Mouse (Mus musculus) hindbrain, embryonic 14.5 days (tissue): ENCODE measurements at regions not wholly inside any gene's neighbourhood (a gene's known extent, or its start where the extent isn't known, plus 50 kb on each side); places are given as distances from the start of the nearest gene placed in this dataset.

ENCODE experiments used
- ATAC-seq: fragments of 200-750 bp; cut with Nextera tagmentation; 2 replicates; pipeline ENCODE4 v1.8.0; 2017; ENCODE audit warnings: moderate number of reproducible peaks, mild to moderate bottlenecking, moderate TSS enrichment, moderate library complexity; ENCODE audit not compliant: low FRiP score
- DNase-seq: peaks from one replicate; pipeline ENCODE4 v3.0.0-alpha.2; 2015; ENCODE audit warnings: low spot score
- H3K27ac ChIP-seq: fragments of 300-500 bp; sonication (generic); 2 replicates; pipeline ENCODE4 v1.5.1; 2014; ENCODE audit warnings: mild to moderate bottlenecking, moderate library complexity
- H3K27me3 ChIP-seq: fragments of 300-500 bp; sonication (generic); 2 replicates; pipeline ENCODE4 v1.6.1; 2014; ENCODE audit warnings: mild to moderate bottlenecking, low read length, mixed read lengths; ENCODE audit not compliant: control insufficient read depth, insufficient read depth
- H3K36me3 ChIP-seq: fragments of 300-500 bp; sonication (generic); replicated peaks from 2 replicates; pipeline ENCODE4 v1.6.1; 2014; ENCODE audit not compliant: control insufficient read depth, insufficient read depth
- H3K4me1 ChIP-seq: fragments of 300-500 bp; sonication (generic); replicated peaks from 2 replicates; pipeline ENCODE4 v1.6.1; 2014; ENCODE audit warnings: antibody characterized with exemption, low read length, mixed read lengths; ENCODE audit not compliant: control insufficient read depth, insufficient read depth
- H3K4me2 ChIP-seq: fragments of 300-500 bp; sonication (generic); replicated peaks from 2 replicates; pipeline ENCODE4 v1.6.1; 2014; ENCODE audit warnings: mild to moderate bottlenecking, moderate library complexity
- H3K4me3 ChIP-seq: fragments of 300-500 bp; sonication (generic); replicated peaks from 2 replicates; pipeline ENCODE4 v1.5.1; 2014; ENCODE audit warnings: mild to moderate bottlenecking, low read length
- H3K9ac ChIP-seq: fragments of 300-500 bp; sonication (generic); 2 replicates; pipeline ENCODE4 v1.6.1; 2014
- H3K9me3 ChIP-seq: fragments of 300-500 bp; sonication (generic); 2 replicates; pipeline ENCODE4 v1.6.1; 2016; ENCODE audit warnings: low read length; ENCODE audit not compliant: control insufficient read depth
- WGBS: fragments of 180-500 bp; shearing (Covaris S2); extraction: QIAGEN DNeasy Blood & Tissue Kit; methylation state at CpG from one replicate; pipeline ENCODE4 v1.1.7; 2014; 5-methylcytosine and 5-hydroxymethylcytosine counted together

DNA sequence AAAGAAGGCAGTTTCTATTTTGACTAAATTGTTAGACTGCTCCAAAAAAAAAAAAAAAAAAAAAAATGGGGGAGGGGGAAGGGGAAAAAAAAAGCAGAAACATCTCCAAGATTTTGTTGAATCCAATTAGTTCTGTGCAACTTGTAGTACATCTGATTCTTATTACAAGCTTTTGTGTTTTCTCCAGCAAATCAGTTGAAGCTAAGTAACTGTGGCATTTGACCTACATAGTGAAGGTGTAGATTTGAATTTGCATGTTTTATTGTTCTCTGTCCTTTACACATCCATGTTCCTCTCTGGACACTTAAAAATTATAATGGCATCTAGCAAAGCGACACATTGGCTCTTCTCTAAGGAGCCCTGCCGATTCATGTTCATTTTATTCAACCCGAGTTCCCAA, 192.6 kb downstream of the Pax3 start:
- DNase-seq (no peak), ATAC-seq (no peak)
- no peak overlapping the region for H3K4me2 ChIP-seq
- no peaks in the 10 kb centered on the region for H3K36me3 ChIP-seq
- no peak overlapping the region for H3K9ac ChIP-seq
- H3K4me3 ChIP-seq, result no peak overlapping the region
- WGBS, result 89% methylated on average over 3 of the region's 3 CpGs
- no peaks in the 10 kb centered on the region for H3K27me3 ChIP-seq
- no peak overlapping the region for H3K27ac ChIP-seq
- no peaks in the 10 kb centered on the region for H3K9me3 ChIP-seq
- H3K4me1 ChIP-seq, result no peaks in the 10 kb centered on the region

DNA sequence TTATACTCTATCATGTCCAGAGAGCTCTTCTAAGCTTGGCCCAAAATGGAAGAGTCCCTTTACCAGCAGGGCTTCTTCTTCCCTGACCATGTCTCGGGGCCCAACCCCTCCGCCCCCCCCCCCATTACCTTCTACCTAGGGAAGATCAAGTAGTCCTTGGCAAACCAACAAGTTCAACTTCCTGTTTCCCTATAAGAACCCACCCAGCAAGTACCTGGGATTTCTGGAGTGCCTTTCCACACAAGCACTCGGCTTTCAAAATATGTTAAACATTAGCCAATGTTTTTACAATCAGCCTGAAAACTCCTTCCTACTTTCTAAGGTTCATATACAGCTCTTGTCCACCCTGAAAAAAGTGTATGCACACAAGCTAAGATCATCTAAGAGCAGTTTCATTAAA, 198.2 kb downstream of the Pax3 start:
- no peaks in the 10 kb centered on the region for H3K4me1 ChIP-seq
- DNase-seq (no peak), ATAC-seq (no peak)
- no peak overlapping the region for H3K4me3 ChIP-seq
- H3K36me3 ChIP-seq, result no peaks in the 10 kb centered on the region
- no peaks in the 10 kb centered on the region for H3K27me3 ChIP-seq
- H3K9ac ChIP-seq, result no peak overlapping the region
- no peaks in the 10 kb centered on the region for H3K9me3 ChIP-seq
- H3K27ac ChIP-seq, result no peak overlapping the region
- 86% methylated on average over 3 of the region's 3 CpGs for WGBS
- no peak overlapping the region for H3K4me2 ChIP-seq

DNA sequence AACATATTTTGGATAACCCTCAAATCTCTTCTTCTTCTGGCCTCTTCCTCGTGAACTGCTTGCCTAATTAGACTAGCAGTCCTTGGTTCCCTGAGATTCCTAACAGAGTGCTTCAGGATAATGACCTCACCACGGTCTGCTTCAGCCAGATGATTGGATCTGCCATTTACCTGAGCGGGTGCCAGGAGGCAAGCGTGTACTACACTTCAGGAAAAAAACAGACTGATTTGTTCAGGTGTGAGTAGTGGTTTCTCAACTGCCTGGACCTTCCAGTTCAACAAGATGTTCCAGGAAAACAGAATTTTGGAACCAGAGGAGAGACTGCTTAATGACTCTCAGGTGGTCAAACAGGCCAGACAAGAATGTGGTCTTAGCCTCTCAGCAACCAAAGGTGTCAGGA, 215.4 kb downstream of the Pax3 start:
- ATAC-seq (no peak), DNase-seq (no peak)
- WGBS, result 79% methylated on average over 4 of the region's 4 CpGs
- Histone ChIP-seq H3K27me3 (peaks cover 7% of the 10 kb centered on the region), H3K4me1 (no peaks in the 10 kb centered on the region), H3K36me3 (no peaks in the 10 kb centered on the region), H3K27ac (no peak overlapping the region), H3K4me3 (no peak overlapping the region), H3K9ac (no peak overlapping the region), H3K4me2 (no peak overlapping the region), H3K9me3 (no peaks in the 10 kb centered on the region)

DNA sequence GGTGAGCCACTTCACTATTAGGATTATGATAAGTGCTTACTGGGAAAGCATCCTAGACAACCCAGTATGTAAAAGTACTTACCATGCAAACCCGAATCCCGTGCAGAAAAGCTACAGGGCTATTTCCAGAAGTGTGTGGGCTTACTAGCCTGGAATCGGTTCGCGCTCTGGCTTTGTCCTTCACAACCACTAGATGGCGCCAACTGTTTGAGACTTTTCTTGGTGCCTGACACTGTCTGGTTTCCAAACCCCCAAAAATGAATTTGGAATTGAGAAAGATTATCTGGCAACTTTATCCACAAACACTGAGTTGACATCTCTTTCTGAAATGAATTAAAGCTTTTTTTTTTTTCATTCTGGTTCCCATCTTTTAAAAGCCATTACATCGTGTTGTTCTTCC, 218.2 kb downstream of the Pax3 start:
- no peak overlapping the region for H3K9ac ChIP-seq
- no peaks in the 10 kb centered on the region for H3K36me3 ChIP-seq
- H3K4me1 ChIP-seq, result no peaks in the 10 kb centered on the region
- no peaks in the 10 kb centered on the region for H3K9me3 ChIP-seq
- ATAC-seq (0 out of 2 replicates have a peak, but pooled peaks have one; percentile 57), DNase-seq (peak; percentile 94)
- no peak overlapping the region for H3K27ac ChIP-seq
- H3K4me2 ChIP-seq, result no peak overlapping the region
- 4% methylated on average over 7 of the region's 7 CpGs for WGBS
- no peak overlapping the region for H3K4me3 ChIP-seq
- H3K27me3 ChIP-seq, result peaks cover 13% of the 10 kb centered on the region

DNA sequence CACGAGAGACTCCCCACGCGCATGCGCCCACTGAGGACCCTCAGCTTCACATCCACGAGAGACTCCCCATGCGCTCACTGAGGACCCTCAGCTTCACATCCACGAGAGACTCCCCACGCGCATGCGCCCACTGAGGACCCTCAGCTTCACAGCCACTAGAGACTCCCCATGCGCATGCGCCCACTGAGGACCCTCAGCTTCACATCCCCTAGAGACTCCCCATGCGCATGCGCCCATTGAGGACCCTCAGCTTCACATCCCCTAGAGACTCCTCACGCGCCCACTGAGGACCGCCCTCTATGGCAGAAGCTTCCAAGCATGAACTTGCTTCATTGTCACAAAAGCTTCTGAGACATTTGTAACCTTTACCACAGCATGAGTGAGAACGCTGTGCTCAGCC, 221.0 kb downstream of the Pax3 start:
- no peak overlapping the region for H3K27ac ChIP-seq
- H3K9me3 ChIP-seq, result no peaks in the 10 kb centered on the region
- ATAC-seq (no peak), DNase-seq (no peak)
- no peak overlapping the region for H3K4me3 ChIP-seq
- H3K27me3 ChIP-seq, result peaks cover 13% of the 10 kb centered on the region
- no peaks in the 10 kb centered on the region for H3K36me3 ChIP-seq
- no peaks in the 10 kb centered on the region for H3K4me1 ChIP-seq
- H3K4me2 ChIP-seq, result no peak overlapping the region
- 92% methylated on average over 18 of the region's 18 CpGs for WGBS
- H3K9ac ChIP-seq, result no peak overlapping the region

DNA sequence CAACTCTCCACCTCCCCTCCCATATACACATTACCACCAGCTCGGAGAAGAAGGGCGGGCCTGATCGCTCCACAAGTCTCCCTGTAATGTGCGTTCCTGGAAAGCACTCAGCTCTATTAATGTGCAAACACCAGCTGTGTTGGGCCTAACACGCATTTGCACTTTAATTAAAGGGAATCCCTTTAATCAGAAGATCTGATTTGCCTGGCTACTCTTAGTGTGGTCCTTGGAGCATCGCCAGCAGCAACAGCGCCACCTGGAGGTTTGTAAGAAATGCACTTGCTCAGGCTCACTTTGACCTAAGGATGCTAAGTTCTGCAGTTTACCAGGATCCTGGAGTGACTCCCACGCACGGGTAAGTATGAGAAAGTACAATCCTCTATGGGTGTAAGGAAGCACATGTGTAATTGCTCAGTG, 224.6 kb downstream of the Pax3 start:
- Histone ChIP-seq H3K4me1 (no peaks in the 10 kb centered on the region), H3K9ac (no peak overlapping the region), H3K4me2 (no peak overlapping the region; the same call in 1 of the 2 replicates), H3K27me3 (0 out of 2 replicates have a peak, but pooled peaks cover 6% of the 10 kb centered on the region), H3K36me3 (no peaks in the 10 kb centered on the region), H3K4me3 (no peak overlapping the region), H3K27ac (no peak overlapping the region), H3K9me3 (no peaks in the 10 kb centered on the region)
- 4% methylated on average over 9 of the region's 9 CpGs for whole genome bisulfite sequencing
- DNase-seq (peak; percentile 83), ATAC-seq (peak; percentile 48)

DNA sequence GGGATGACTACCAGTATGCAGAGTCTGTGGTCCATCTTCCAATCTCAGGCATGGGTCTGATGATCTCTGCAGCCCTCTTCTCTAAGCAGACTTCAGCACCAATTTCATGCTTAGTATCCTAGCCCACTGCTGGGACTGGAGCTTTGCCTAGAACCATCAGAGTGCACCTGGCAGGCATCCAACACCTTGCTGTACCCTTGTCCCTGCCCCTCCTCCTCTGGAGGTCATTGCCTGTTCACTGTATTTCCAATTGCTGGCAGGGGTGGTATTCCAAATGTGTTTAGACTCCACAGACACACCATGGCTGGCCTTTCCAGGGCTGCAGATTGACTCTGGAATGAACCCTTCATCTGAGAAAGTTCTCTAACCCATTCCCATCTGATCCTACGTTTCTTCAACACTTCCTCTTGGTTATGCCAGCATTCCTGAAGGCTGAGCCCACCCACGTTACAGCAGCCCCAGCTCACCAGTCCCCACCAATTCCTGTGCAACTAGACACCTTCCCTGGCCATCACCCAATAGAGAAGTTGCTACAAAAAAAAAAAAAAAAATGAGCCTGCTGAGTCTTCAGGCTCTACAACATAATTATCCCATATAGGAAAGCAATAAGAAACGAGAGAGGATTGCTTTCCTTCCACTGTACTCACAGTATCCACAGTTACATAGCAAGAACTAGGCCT, 232.1 kb downstream of the Pax3 start:
- Histone ChIP-seq H3K36me3 (no peaks in the 10 kb centered on the region), H3K27me3 (no peaks in the 10 kb centered on the region), H3K4me3 (no peak overlapping the region), H3K4me2 (no peak overlapping the region), H3K27ac (no peak overlapping the region), H3K4me1 (no peaks in the 10 kb centered on the region), H3K9me3 (no peaks in the 10 kb centered on the region), H3K9ac (no peak overlapping the region)
- WGBS, result 62% methylated on average over 3 of the region's 3 CpGs
- DNase-seq (no peak), ATAC-seq (no peak)

DNA sequence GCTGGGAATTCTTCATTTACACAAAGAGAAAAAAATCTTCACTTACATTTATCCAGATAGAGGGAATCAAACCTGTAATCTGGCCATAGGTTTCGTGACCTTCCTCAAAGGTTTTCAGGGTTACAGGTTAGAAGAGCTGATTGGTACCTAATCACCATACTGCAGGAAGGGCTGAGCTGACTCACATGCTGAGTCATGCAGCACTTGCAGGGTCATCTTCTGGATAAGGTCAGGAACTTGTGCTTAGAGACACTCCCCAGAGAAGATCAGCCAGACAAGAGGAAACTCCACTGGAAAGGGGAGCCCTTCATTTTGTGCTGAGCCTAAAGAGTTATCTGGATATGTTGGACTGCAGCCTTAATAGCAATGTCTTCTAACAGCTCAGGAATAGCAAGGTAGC, 237.6 kb downstream of the Pax3 start:
- WGBS, result 78% methylated on average over 1 of the region's 1 CpGs
- no peak overlapping the region for H3K9ac ChIP-seq
- H3K4me3 ChIP-seq, result no peak overlapping the region
- no peaks in the 10 kb centered on the region for H3K36me3 ChIP-seq
- no peaks in the 10 kb centered on the region for H3K4me1 ChIP-seq
- ATAC-seq (no peak), DNase-seq (no peak)
- no peak overlapping the region for H3K4me2 ChIP-seq
- no peaks in the 10 kb centered on the region for H3K27me3 ChIP-seq
- H3K27ac ChIP-seq, result no peak overlapping the region
- no peaks in the 10 kb centered on the region for H3K9me3 ChIP-seq

DNA sequence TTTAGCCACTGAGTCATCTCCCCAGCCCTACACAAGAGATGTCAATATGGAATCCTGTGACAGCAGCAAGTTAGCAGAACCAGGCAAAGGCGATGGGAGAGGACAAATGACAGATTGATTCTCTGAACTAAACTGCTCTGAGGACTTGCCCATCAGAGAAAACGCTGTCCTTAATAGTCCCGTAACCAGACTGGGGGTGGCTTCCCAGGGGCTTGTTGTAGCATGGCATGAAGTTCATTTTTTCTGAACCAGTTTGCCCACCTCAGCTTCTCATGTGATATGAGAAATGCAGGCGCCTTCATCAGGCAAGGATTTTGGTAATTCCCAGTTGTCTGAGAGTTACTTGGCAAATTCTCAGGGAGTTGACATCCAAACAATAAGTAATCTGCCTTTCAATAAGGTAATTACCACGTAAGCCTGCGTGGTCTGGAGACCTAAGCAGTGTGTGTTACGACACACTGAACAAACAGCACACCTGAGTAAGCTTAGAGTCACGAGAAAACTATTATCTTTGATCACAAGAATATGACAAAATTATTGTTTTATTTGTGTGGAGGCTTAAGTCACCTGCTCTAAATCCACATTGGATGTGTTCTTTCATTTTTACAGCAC, 239.7 kb downstream of the Pax3 start:
- no peak overlapping the region for H3K4me3 ChIP-seq
- no peak overlapping the region for H3K4me2 ChIP-seq
- H3K4me1 ChIP-seq, result no peaks in the 10 kb centered on the region
- H3K9ac ChIP-seq, result no peak overlapping the region
- no peaks in the 10 kb centered on the region for H3K9me3 ChIP-seq
- 76% methylated on average over 8 of the region's 8 CpGs for WGBS
- H3K27ac ChIP-seq, result no peak overlapping the region
- DNase-seq (no peak), ATAC-seq (no peak)
- no peaks in the 10 kb centered on the region for H3K36me3 ChIP-seq
- H3K27me3 ChIP-seq, result no peaks in the 10 kb centered on the region
